Mouse (Mus musculus) gastrocnemius, adult 2 months (tissue): Measurements from ENCODE around the gene Cuedc2. TPM values are rescaled to one million over a fixed set of nuclear protein-coding genes. Genes with fewer than 3 reads are reported as not detected.
A peak's percentile ranks its signal among the peaks of the same experiment; 100 is the strongest.

Experiments
- DNase-seq: peaks from one replicate; pipeline ENCODE4 v3.0.0; 2022
- H3K27ac ChIP-seq: fragments of 200-600 bp; 2 replicates; pipeline ENCODE4 v1.8.1; 2022; ENCODE audit warnings: mild to moderate bottlenecking
- H3K4me3 ChIP-seq: fragments of 200-600 bp; 2 replicates; pipeline ENCODE4 v1.8.1; 2022; ENCODE audit warnings: mild to moderate bottlenecking, moderate library complexity
- CTCF ChIP-seq: fragments of 200-600 bp; IDR thresholded peaks from 2 replicates; pipeline ENCODE4 v1.8.1; 2022; ENCODE audit warnings: antibody characterized with exemption, mild to moderate bottlenecking, moderate library complexity
- intact Hi-C: fragments of 180-260 bp; cut with DNase I; formaldehyde crosslinking; loops from one replicate; pipeline ENCODE4 v1.15.1; 2025
- total RNA-seq, 2 experiments: library from RNA; stranded (reverse); gene quantifications; 2 replicates each; pipeline ENCODE4 v1.2.3; 2021

Gene Cuedc2
- total RNA-seq, 2 experiments from 2014 or later: 58.2 to 67.6 TPM

- Histone ChIP-seq H3K27ac (no peak overlapping the region), H3K4me3 (no peak overlapping the region)
- intact Hi-C loops: no loop called here
- DNase-seq: no peak
- no peak for TF ChIP-seq CTCF
These were observed 23.4 kb downstream of the Cuedc2 start for GRCm38 (mm10) chr19:46314872-46315742.

GRCm38 (mm10) chr19:46314151-46314601 lies 24.3 kb downstream of the Cuedc2 start:
- TF ChIP-seq CTCF: no peak
- DNase-seq: no peak
- intact Hi-C loops: no loop called here
- no peak overlapping the region for H3K4me3 ChIP-seq
- H3K27ac ChIP-seq: no peak overlapping the region

GRCm38 (mm10) chr19:46313591-46313990 lies 24.9 kb downstream of the Cuedc2 start:
- Histone ChIP-seq H3K4me3 (no peak overlapping the region), H3K27ac (no peak overlapping the region)
- DNase-seq: no peak
- intact Hi-C loops: no loop called here
- TF ChIP-seq CTCF: no peak

GRCm38 (mm10) chr19:46313116-46313515 lies 25.4 kb downstream of the Cuedc2 start:
- intact Hi-C loops: no loop called here
- H3K4me3 ChIP-seq: no peak overlapping the region
- no peak for DNase-seq
- TF ChIP-seq CTCF: no peak
- H3K27ac ChIP-seq: no peak overlapping the region

- no peak for TF ChIP-seq CTCF
- intact Hi-C loops: no loop called here
- Histone ChIP-seq H3K27ac (no peak overlapping the region), H3K4me3 (no peak overlapping the region)
- no peak for DNase-seq
These were observed 25.9 kb downstream of the Cuedc2 start for GRCm38 (mm10) chr19:46312566-46312965.

GRCm38 (mm10) chr19:46311341-46311740 lies 27.2 kb downstream of the Cuedc2 start:
- TF ChIP-seq CTCF: no peak
- Histone ChIP-seq H3K27ac (no peak overlapping the region), H3K4me3 (no peak overlapping the region)
- intact Hi-C loops: no loop called here
- no peak for DNase-seq

GRCm38 (mm10) chr19:46310312-46310865 lies 28.1 kb downstream of the Cuedc2 start:
- intact Hi-C loops: no loop called here
- DNase-seq: no peak
- no peak overlapping the region for H3K4me3 ChIP-seq
- no peak for TF ChIP-seq CTCF
- H3K27ac ChIP-seq: no peak overlapping the region

- TF ChIP-seq CTCF: no peak
- no peak overlapping the region for H3K27ac ChIP-seq
- DNase-seq: no peak
- no peak overlapping the region for H3K4me3 ChIP-seq
- intact Hi-C loops: loop anchor here (2.0 kb wide), 2 partner anchors 175 to 223 kb away; no protein-coding TSS in a partner anchor
These were observed 28.7 kb downstream of the Cuedc2 start for GRCm38 (mm10) chr19:46309651-46310305.

GRCm38 (mm10) chr19:46308706-46309435 lies 29.6 kb downstream of the Cuedc2 start:
- Histone ChIP-seq H3K27ac (peak overlapping the region; percentile 70), H3K4me3 (peak overlapping the region; percentile 69)
- TF ChIP-seq CTCF: peak; percentile 98
- DNase-seq: peak; percentile 91
- intact Hi-C loops: loop anchor here (2.0 kb wide), 2 partner anchors 174 to 222 kb away; no protein-coding TSS in a partner anchor

GRCm38 (mm10) chr19:46308303-46308702 lies 30.2 kb downstream of the Cuedc2 start:
- Histone ChIP-seq H3K27ac (no peak overlapping the region), H3K4me3 (no peak overlapping the region)
- intact Hi-C loops: loop anchor here (2.0 kb wide), 2 partner anchors 174 to 222 kb away; no protein-coding TSS in a partner anchor
- no peak for DNase-seq
- TF ChIP-seq CTCF: no peak

- no peak for DNase-seq
- TF ChIP-seq CTCF: no peak
- H3K4me3 ChIP-seq: no peak overlapping the region
- H3K27ac ChIP-seq: no peak overlapping the region
- intact Hi-C loops: loop anchor here (2.0 kb wide), 2 partner anchors 173 to 221 kb away; no protein-coding TSS in a partner anchor
These were observed 30.7 kb downstream of the Cuedc2 start for GRCm38 (mm10) chr19:46307781-46308180.

- peak; percentile 13 for DNase-seq
- intact Hi-C loops: no loop called here
- Histone ChIP-seq H3K4me3 (no peak overlapping the region), H3K27ac (no peak overlapping the region)
- no peak for TF ChIP-seq CTCF
These were observed 31.7 kb downstream of the Cuedc2 start for GRCm38 (mm10) chr19:46306751-46307289.
